In genomic region chr15:83510805-83511405, GRCm38 (mm10) we compare ENCODE assay signal across 8 mouse cellular contexts. TPM values are rescaled to one million over a fixed set of nuclear protein-coding genes. Genes with fewer than 3 reads are reported as not detected.
A peak's percentile ranks its signal among the peaks of the same experiment; 100 is the strongest.
DNase-seq lines count a peak whose midpoint lies in the region; ATAC-seq and TF ChIP-seq lines count a peak whose summit lies in the region.

TSS of gene Ttll1 (minus strand) at chr15:83510893.

- no peaks in the 10 kb centered on the region for H3K9me3 ChIP-seq in embryonic facial prominence, embryonic 14.5 days (ENCODE audit: control insufficient read depth, low read length)
- no peaks in the 10 kb centered on the region for H3K9me3 ChIP-seq in limb, embryonic 13.5 days
- H3K9me3 ChIP-seq in midbrain, embryonic 16.5 days (replicated peaks; ENCODE audit: control insufficient read depth, low read length, poor library complexity, severe bottlenecking) = no peaks in the 10 kb centered on the region

- peak within 1 kb of the TSS; percentile 64 for H3K9ac ChIP-seq in embryonic facial prominence, embryonic 14.5 days (ENCODE audit: low read depth, low read length)
- H3K9ac ChIP-seq in heart, adult 2 months (ENCODE audit: low read depth, low read length) = peak within 1 kb of the TSS; percentile 75
- H3K9ac ChIP-seq in limb, embryonic 13.5 days = peak within 1 kb of the TSS; percentile 68
- peak within 1 kb of the TSS; percentile 87 for H3K9ac ChIP-seq in midbrain, embryonic 16.5 days (ENCODE audit: low read depth, low read length)

- WGBS in embryonic facial prominence, embryonic 14.5 days = 19% methylated on average over 28 of the region's 41 CpGs
- WGBS in heart, adult 2 months = 9% methylated on average over 41 of the region's 41 CpGs
- WGBS in limb, embryonic 13.5 days = 12% methylated on average over 41 of the region's 41 CpGs
- 14% methylated on average over 41 of the region's 41 CpGs for WGBS in midbrain, embryonic 16.5 days

- peak within 1 kb of the TSS; percentile 96 for H3K4me2 ChIP-seq in embryonic facial prominence, embryonic 14.5 days (ENCODE audit: low read depth, low read length)
- peak within 1 kb of the TSS; percentile 84 for H3K4me2 ChIP-seq in limb, embryonic 13.5 days (replicated peaks)
- H3K4me2 ChIP-seq in midbrain, embryonic 16.5 days (ENCODE audit: low read length) = peak within 1 kb of the TSS; percentile 56

- H3K79me2 ChIP-seq in heart, adult 2 months (replicated peaks; ENCODE audit: control insufficient read depth, insufficient read depth, low read length) = no peaks in the 10 kb centered on the region

- peak; percentile 97 for ATAC-seq in embryonic facial prominence, embryonic 14.5 days (ENCODE audit: low read depth)
- peak; percentile 96 for ATAC-seq in limb, embryonic 13.5 days (ENCODE audit: low FRiP score, low read depth)
- ATAC-seq in midbrain, embryonic 16.5 days = peak; percentile 97

- peak within 1 kb of the TSS; percentile 66 for H3K4me3 ChIP-seq in embryonic facial prominence, embryonic 14.5 days (ENCODE audit: low read depth, low read length)
- peak within 1 kb of the TSS; percentile 48 for H3K4me3 ChIP-seq in heart, adult 2 months
- peak within 1 kb of the TSS; percentile 64 for H3K4me3 ChIP-seq in limb, embryonic 13.5 days
- H3K4me3 ChIP-seq in midbrain, embryonic 16.5 days (ENCODE audit: low read depth, low read length) = peak within 1 kb of the TSS; percentile 71

- peaks cover 4% of the 10 kb centered on the region for H3K4me1 ChIP-seq in embryonic facial prominence, embryonic 14.5 days (ENCODE audit: control insufficient read depth, insufficient read depth, low read length)
- H3K4me1 ChIP-seq in heart, adult 2 months (ENCODE audit: control insufficient read depth, insufficient read depth, low read length) = no peaks in the 10 kb centered on the region
- peaks cover 14% of the 10 kb centered on the region for H3K4me1 ChIP-seq in limb, embryonic 13.5 days
- H3K4me1 ChIP-seq in midbrain, embryonic 16.5 days (ENCODE audit: control insufficient read depth, insufficient read depth, low read length) = peaks cover 29% of the 10 kb centered on the region

- no peaks in the 10 kb centered on the region for H3K27me3 ChIP-seq in embryonic facial prominence, embryonic 14.5 days (replicated peaks; ENCODE audit: control insufficient read depth, insufficient read depth, low read length)
- no peaks in the 10 kb centered on the region for H3K27me3 ChIP-seq in heart, adult 2 months (ENCODE audit: control insufficient read depth, insufficient read depth, low read length)
- no peaks in the 10 kb centered on the region for H3K27me3 ChIP-seq in limb, embryonic 13.5 days
- H3K27me3 ChIP-seq in midbrain, embryonic 16.5 days (ENCODE audit: control insufficient read depth, insufficient read depth, low read depth, low read length) = no peaks in the 10 kb centered on the region

- no peak for TF ChIP-seq CTCF in heart, adult 2 months (IDR thresholded peaks at IDR 0.05)

- TF ChIP-seq EP300 in heart, adult 2 months (IDR thresholded peaks at IDR 0.05; ENCODE audit: insufficient read depth, low read depth, low read length) = 0 out of 2 replicates have a peak, but pooled peaks have one; percentile 18

- TF ChIP-seq POLR2A in heart, adult 2 months (IDR thresholded peaks at IDR 0.05; ENCODE audit: insufficient read depth, low read depth, low read length) = peak; percentile 67; the same call in 1 of the 2 replicates

- peak within 1 kb of the TSS; percentile 58; the same call in 1 of the 2 replicates for H3K27ac ChIP-seq in embryonic facial prominence, embryonic 14.5 days (replicated peaks; ENCODE audit: low read depth, low read length)
- peak within 1 kb of the TSS; percentile 36; the same call in 1 of the 2 replicates for H3K27ac ChIP-seq in heart, adult 2 months
- no peak within 1 kb of the TSS for H3K27ac ChIP-seq in limb, embryonic 13.5 days
- peak within 1 kb of the TSS; percentile 93 for H3K27ac ChIP-seq in midbrain, embryonic 16.5 days (ENCODE audit: low read length)

- peak; percentile 93 for DNase-seq in 3T3-L1 (ENCODE audit: low read depth, low spot score)
- peak; percentile 89 to 91 for DNase-seq in adrenal gland, postnatal 4 days (ENCODE audit: low spot score in 2 of 2)
- peak; percentile 96 for DNase-seq in embryonic facial prominence, embryonic 14.5 days (ENCODE audit: low spot score)
- DNase-seq in heart, adult 2 months = peak; percentile 97
- peak; percentile 97 for DNase-seq in kidney, adult 8-10 months
- DNase-seq in spleen, postnatal 10 days (ENCODE audit: low spot score in 2 of 2) = peak; percentile 91 to 96

- no peaks in the 10 kb centered on the region for H3K36me3 ChIP-seq in embryonic facial prominence, embryonic 14.5 days (ENCODE audit: control insufficient read depth, insufficient read depth, low read length)
- no peaks in the 10 kb centered on the region for H3K36me3 ChIP-seq in heart, adult 2 months (ENCODE audit: control insufficient read depth, insufficient read depth, low read length)
- H3K36me3 ChIP-seq in limb, embryonic 13.5 days = no peaks in the 10 kb centered on the region
- no peaks in the 10 kb centered on the region for H3K36me3 ChIP-seq in midbrain, embryonic 16.5 days (ENCODE audit: control insufficient read depth, insufficient read depth, low read length)

- intact Hi-C loops in heart, adult 2 months (cut with DNase I) = loop anchor here (10.0 kb wide), 1 partner anchor 356 kb away; no protein-coding TSS in a partner anchor

RNA-seq across cellular contexts. Expression of gene Ttll1, which starts in this region (rescaled TPM):
- 10 to 100 TPM in 1 of 2 experiments, 1 to 10 TPM in 1; 9.8 to 11.3 TPM for total RNA-seq in adrenal gland, postnatal 4 days (2021)
- polyA plus RNA-seq in embryonic facial prominence, embryonic 14.5 days (2014; fragmentation: Nextera tagmentation; extraction: Ambion mirVana) = 9.4 and 11.3 TPM in 2 replicates
- total RNA-seq in heart, adult 2 months (2021) = 10 to 100 TPM; 52.1 to 62.9 TPM
- 37.6 and 41.3 TPM in 2 replicates for polyA plus RNA-seq in heart, adult 2 months (2012; rRNA removed)
- 23.4 and 25.1 TPM in 2 replicates for polyA plus RNA-seq in limb, embryonic 13.5 days (2015; fragmentation: Nextera tagmentation; extraction: Ambion mirVana)
- polyA plus RNA-seq in midbrain, embryonic 16.5 days (2015; fragmentation: Nextera tagmentation; extraction: Ambion mirVana) = 130 TPM in 2 replicates

Comparison
In these comparisons a context has a peak if more than half of its experiments do, and no peak if none do; other contexts are left out.
1. RNA of gene Ttll1 (total RNA-seq): 52.1 to 62.9 TPM in heart, adult 2 months; 9.8 to 11.3 TPM in adrenal gland, postnatal 4 days; every median in the first group is over 4 times any median in the second.
2. Peak in every context shown above with its lines, with median percentiles within 50 percentile points of each other: DNase-seq, ATAC-seq, H3K4me2 ChIP-seq, H3K4me3 ChIP-seq and H3K9ac ChIP-seq.